Mouse (Mus musculus) heart, adult 2 months (tissue): ENCODE results near the gene Fgfr2.

Experiments used
- CTCF ChIP-seq: fragments of 200-600 bp; IDR thresholded peaks from 2 replicates; pipeline ENCODE4 v1.8.1; 2022; ENCODE audit warnings: antibody characterized with exemption, mild to moderate bottlenecking, moderate library complexity
- EP300 ChIP-seq: fragments of 200-500 bp; IDR thresholded peaks from 2 replicates; pipeline ENCODE4 v1.6.1; 2011; ENCODE audit warnings: low read depth, low read length, control low read depth; ENCODE audit not compliant: insufficient read depth
- POLR2A ChIP-seq: fragments of 200-500 bp; IDR thresholded peaks from 2 replicates; pipeline ENCODE4 v1.6.1; 2011; ENCODE audit warnings: mild to moderate bottlenecking, low read depth, low read length, control low read depth; ENCODE audit not compliant: insufficient read depth

- no peak for TF ChIP-seq EP300
- TF ChIP-seq POLR2A = no peak
- no peak for TF ChIP-seq CTCF
Observed at GRCm38 (mm10) chr7:132411708-132412107, 711.4 kb downstream of the Fgfr2 start.
